Mouse (Mus musculus) limb, embryonic 14.5 days (tissue): ENCODE results near the gene Rab3d. TPM values are rescaled to one million over a fixed set of nuclear protein-coding genes. Genes with fewer than 3 reads are reported as not detected.
A peak's percentile ranks its signal among the peaks of the same experiment; 100 is the strongest.

ENCODE experiments used
- ATAC-seq: fragments of 200-750 bp; cut with Nextera tagmentation; 2 replicates; pipeline ENCODE4 v1.8.0; 2017; ENCODE audit warnings: low read depth, moderate number of reproducible peaks, moderate TSS enrichment; ENCODE audit not compliant: low FRiP score
- DNase-seq: peaks from one replicate; pipeline ENCODE4 v3.0.0-alpha.2; 2015; ENCODE audit warnings: low spot score
- H3K27ac ChIP-seq: fragments of 300-500 bp; sonication (generic); replicated peaks from 2 replicates; pipeline ENCODE4 v1.5.1; 2014; ENCODE audit warnings: low read depth, mild to moderate bottlenecking, low read length, moderate library complexity, mixed read lengths
- H3K27me3 ChIP-seq: fragments of 300-500 bp; sonication (generic); 2 replicates; pipeline ENCODE4 v1.6.1; 2014; ENCODE audit warnings: low read length, mixed read lengths; ENCODE audit not compliant: control insufficient read depth, insufficient read depth
- H3K36me3 ChIP-seq: fragments of 300-500 bp; sonication (generic); 2 replicates; pipeline ENCODE4 v1.6.1; 2014; ENCODE audit warnings: mild to moderate bottlenecking, low read length, moderate library complexity, mixed read lengths; ENCODE audit not compliant: control insufficient read depth, insufficient read depth
- H3K4me1 ChIP-seq: fragments of 300-500 bp; sonication (generic); 2 replicates; pipeline ENCODE4 v1.6.1; 2014; ENCODE audit warnings: antibody characterized with exemption, low read length, mixed read lengths; ENCODE audit not compliant: control insufficient read depth, insufficient read depth
- H3K4me2 ChIP-seq: fragments of 300-500 bp; sonication (generic); replicated peaks from 2 replicates; pipeline ENCODE4 v1.6.1; 2014; ENCODE audit warnings: low read depth, mild to moderate bottlenecking, low read length, moderate library complexity; ENCODE audit not compliant: severe bottlenecking
- H3K4me3 ChIP-seq: fragments of 300-500 bp; sonication (generic); replicated peaks from 2 replicates; pipeline ENCODE4 v1.5.1; 2014; ENCODE audit warnings: low read length
- H3K9ac ChIP-seq: fragments of 300-500 bp; sonication (generic); 2 replicates; pipeline ENCODE4 v1.6.1; 2014; ENCODE audit warnings: mild to moderate bottlenecking, low read depth, low read length, moderate library complexity; ENCODE audit not compliant: severe bottlenecking
- H3K9me3 ChIP-seq: fragments of 300-500 bp; sonication (generic); 2 replicates; pipeline ENCODE4 v1.6.1; 2016; ENCODE audit warnings: low read length; ENCODE audit not compliant: control insufficient read depth
- POLR2A ChIP-seq: fragments of 200-500 bp; IDR thresholded peaks from 2 replicates; pipeline ENCODE4 v1.8.0; 2012; ENCODE audit warnings: inconsistent platforms, mild to moderate bottlenecking, moderate library complexity, borderline replicate concordance; ENCODE audit not compliant: insufficient read depth, insufficient read length; ENCODE audit errors: extremely low read depth
- WGBS: fragments of 180-500 bp; shearing (Covaris S2); extraction: QIAGEN DNeasy Blood & Tissue Kit; methylation state at CpG from one replicate; pipeline ENCODE4 v1.1.7; 2014; 5-methylcytosine and 5-hydroxymethylcytosine counted together
- polyA plus RNA-seq, 2 experiments: library from polyadenylated mRNA; depleted of rRNA in 1 of 2; stranded (reverse) in 1 of 2; unstranded in 1 of 2; fragments of >200 nt; fragmentation: Nextera tagmentation in 1 of 2; extraction: Ambion mirVana in 1 of 2; gene quantifications; 2 replicates each; pipeline versions ENCODE4 v1.2.1 to v1.2.3; 2012 to 2014

Gene Rab3d
- polyA plus RNA-seq, 2 experiments = 30.7 to 36.3 TPM

DNA sequence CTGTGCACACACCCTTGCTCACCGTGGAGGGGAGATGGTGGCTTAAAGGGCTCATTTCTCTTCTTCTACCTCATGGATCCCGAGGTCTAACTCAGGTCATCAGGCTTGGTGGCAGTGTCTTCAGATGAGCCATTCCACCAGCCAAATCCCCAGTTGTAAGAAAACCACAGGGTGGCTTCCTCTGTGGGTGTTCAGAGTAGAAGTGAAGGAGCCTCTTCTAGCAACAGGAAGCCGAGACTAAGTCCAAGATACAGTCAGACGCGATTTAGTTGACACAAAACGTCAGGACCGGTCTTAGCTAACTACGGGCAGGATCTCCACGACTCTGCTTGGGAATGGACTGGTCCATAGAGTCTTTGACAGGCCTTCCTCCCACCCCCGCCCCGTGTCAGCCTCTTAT, 9.8 kb downstream of the Rab3d start:
- no peak overlapping the region for H3K9ac ChIP-seq
- H3K27me3 ChIP-seq = no peaks in the 10 kb centered on the region
- H3K4me2 ChIP-seq = no peak overlapping the region
- no peaks in the 10 kb centered on the region for H3K9me3 ChIP-seq
- no peaks in the 10 kb centered on the region for H3K36me3 ChIP-seq
- H3K4me3 ChIP-seq = no peak overlapping the region
- no peak for TF ChIP-seq POLR2A
- H3K4me1 ChIP-seq = no peaks in the 10 kb centered on the region
- 74% methylated on average over 11 of the region's 11 CpGs for WGBS
- no peak for ATAC-seq
- no peak for DNase-seq
- no peak overlapping the region for H3K27ac ChIP-seq

DNA sequence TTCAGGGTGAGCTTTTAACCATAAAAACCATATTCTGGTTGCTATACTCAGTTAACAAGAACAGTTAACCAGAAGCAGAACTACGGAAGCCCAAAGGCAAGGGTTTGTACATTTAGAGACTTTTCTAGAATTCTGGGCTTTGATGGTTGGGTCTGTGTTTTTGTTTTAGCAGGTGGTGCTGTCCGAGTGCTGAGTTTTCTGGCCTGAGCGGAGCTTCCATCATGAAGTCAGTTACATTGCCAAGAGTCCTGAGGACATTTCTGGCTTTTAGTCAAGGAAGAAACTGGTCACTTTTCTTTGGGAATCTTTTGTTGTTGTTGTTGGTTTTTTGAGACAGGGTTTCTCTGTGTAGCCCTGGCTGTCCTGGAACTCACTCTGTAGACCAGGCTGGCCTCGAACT, 14.0 kb downstream of the Rab3d start:
- no peaks in the 10 kb centered on the region for H3K27me3 ChIP-seq
- no peak for DNase-seq
- no peaks in the 10 kb centered on the region for H3K36me3 ChIP-seq
- TF ChIP-seq POLR2A = no peak
- H3K27ac ChIP-seq = no peak overlapping the region
- no peak overlapping the region for H3K4me3 ChIP-seq
- no peak overlapping the region for H3K4me2 ChIP-seq
- 74% methylated on average over 4 of the region's 4 CpGs for WGBS
- no peaks in the 10 kb centered on the region for H3K4me1 ChIP-seq
- ATAC-seq = no peak
- no peak overlapping the region for H3K9ac ChIP-seq
- no peaks in the 10 kb centered on the region for H3K9me3 ChIP-seq

DNA sequence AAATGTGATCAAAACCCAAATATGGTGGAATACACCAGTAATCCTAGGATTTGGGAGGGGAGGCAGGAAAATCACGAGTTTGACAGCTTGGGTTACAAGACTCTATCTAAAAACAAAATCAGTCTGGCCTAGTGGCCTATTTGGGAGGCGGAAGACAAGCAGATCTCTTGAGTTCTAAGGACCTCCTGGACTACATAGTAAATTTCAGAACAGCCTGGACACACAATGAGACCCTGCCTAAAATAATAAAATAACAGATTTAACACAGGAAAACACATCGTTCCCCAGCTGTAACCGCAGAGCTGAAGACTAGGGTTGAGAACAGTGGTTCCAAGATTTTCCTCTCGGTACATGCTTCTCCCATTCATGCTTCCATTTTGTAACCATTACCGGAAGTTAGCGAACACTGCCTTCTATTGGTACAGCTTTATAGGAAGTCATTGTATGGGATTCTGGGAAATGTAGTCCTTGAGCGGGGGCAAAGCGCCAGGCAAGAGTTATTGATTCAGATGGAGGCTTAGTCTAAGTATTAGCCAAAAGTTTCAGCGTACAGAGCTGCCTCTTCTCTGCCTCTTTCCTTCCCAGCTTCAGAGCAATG, 16.7 kb downstream of the Rab3d start:
- peak overlapping the region; percentile 48 for H3K4me2 ChIP-seq
- ATAC-seq (peak; percentile 91), DNase-seq (peak; percentile 90)
- no peaks in the 10 kb centered on the region for H3K27me3 ChIP-seq
- no peaks in the 10 kb centered on the region for H3K9me3 ChIP-seq
- no peak overlapping the region for H3K27ac ChIP-seq
- WGBS = 20% methylated on average over 10 of the region's 10 CpGs
- no peak for TF ChIP-seq POLR2A
- no peaks in the 10 kb centered on the region for H3K4me1 ChIP-seq
- H3K4me3 ChIP-seq = peak overlapping the region; percentile 38
- H3K36me3 ChIP-seq = no peaks in the 10 kb centered on the region
- no peak overlapping the region for H3K9ac ChIP-seq

DNA sequence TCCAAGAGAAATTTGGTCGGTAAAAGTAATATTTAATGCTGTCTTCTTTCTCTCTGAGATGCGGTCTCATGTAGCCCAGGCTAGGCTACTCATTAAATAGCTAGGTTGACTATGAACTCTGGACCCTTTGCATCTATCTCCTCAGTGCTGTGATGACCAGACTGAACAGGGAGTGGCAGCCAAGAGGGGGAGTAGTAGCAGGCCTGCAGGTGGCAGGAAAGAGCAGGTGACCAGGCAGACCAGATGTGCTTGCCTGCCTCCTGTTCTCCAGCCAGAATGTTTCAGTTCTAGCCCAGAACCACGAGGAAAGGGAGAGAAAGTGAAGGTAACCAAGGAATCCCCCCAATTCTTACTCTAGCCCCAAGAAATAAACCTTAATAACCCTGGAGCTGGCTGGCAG, 28.8 kb downstream of the Rab3d start:
- ATAC-seq = no peak
- Histone ChIP-seq H3K4me2 (no peak overlapping the region), H3K27ac (no peak overlapping the region), H3K27me3 (no peaks in the 10 kb centered on the region), H3K4me3 (no peak overlapping the region), H3K9ac (no peak overlapping the region), H3K4me1 (no peaks in the 10 kb centered on the region), H3K9me3 (no peaks in the 10 kb centered on the region), H3K36me3 (no peaks in the 10 kb centered on the region)
- no peak for TF ChIP-seq POLR2A
- WGBS = 59% methylated on average over 3 of the region's 3 CpGs
- DNase-seq = no peak

DNA sequence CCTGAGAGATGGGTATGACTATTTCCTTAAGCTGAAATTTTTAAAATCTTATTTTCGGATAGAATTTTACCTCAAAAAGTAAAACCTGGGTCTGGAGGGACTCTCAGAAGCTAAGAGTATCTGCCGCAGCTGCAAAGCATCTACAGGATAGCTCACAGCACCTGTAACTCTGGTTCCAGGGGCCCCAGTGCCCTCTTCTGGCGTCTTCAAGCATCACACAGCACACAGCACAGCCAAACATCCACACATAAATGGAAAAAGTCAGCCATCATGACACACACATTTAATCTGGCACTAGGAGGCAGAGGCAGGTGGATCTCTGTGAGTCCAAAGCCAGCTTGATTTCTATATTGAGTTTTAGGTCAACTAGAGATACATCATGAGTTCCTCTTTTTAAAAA, 41.4 kb downstream of the Rab3d start:
- WGBS = 64% methylated on average over 3 of the region's 3 CpGs
- H3K36me3 ChIP-seq = no peaks in the 10 kb centered on the region
- no peak overlapping the region for H3K4me3 ChIP-seq
- H3K27ac ChIP-seq = no peak overlapping the region
- no peak for TF ChIP-seq POLR2A
- no peaks in the 10 kb centered on the region for H3K27me3 ChIP-seq
- H3K4me2 ChIP-seq = no peak overlapping the region
- no peak overlapping the region for H3K9ac ChIP-seq
- no peaks in the 10 kb centered on the region for H3K9me3 ChIP-seq
- ATAC-seq = no peak
- no peak for DNase-seq
- no peaks in the 10 kb centered on the region for H3K4me1 ChIP-seq

DNA sequence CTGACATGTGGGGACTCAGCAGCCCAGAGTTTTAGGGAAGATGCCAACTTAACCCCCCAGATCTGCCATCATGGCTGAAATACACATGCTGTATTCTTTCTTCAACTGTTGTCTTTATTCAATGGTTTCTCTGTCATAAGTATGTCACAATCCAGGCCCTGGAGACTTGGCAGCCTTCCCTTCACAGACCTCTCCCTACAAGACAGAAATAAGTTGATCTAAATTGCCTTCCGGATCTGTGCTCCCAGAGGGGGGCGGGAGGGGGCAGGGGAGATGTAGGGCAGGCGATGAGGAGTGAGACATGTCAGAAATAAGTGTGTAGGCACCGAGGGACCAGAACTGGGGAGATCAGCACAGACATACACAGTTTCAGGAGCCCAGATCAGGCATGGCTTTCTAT, 45.8 kb downstream of the Rab3d start:
- Histone ChIP-seq H3K27ac (no peak overlapping the region), H3K27me3 (no peaks in the 10 kb centered on the region), H3K4me3 (no peak overlapping the region), H3K4me2 (no peak overlapping the region), H3K9ac (no peak overlapping the region), H3K36me3 (no peaks in the 10 kb centered on the region), H3K4me1 (no peaks in the 10 kb centered on the region), H3K9me3 (no peaks in the 10 kb centered on the region)
- TF ChIP-seq POLR2A = no peak
- ATAC-seq = no peak
- WGBS = 65% methylated on average over 4 of the region's 4 CpGs
- no peak for DNase-seq
